9 mouse cellular contexts compared by ENCODE assay signal in the genomic region with DNA sequence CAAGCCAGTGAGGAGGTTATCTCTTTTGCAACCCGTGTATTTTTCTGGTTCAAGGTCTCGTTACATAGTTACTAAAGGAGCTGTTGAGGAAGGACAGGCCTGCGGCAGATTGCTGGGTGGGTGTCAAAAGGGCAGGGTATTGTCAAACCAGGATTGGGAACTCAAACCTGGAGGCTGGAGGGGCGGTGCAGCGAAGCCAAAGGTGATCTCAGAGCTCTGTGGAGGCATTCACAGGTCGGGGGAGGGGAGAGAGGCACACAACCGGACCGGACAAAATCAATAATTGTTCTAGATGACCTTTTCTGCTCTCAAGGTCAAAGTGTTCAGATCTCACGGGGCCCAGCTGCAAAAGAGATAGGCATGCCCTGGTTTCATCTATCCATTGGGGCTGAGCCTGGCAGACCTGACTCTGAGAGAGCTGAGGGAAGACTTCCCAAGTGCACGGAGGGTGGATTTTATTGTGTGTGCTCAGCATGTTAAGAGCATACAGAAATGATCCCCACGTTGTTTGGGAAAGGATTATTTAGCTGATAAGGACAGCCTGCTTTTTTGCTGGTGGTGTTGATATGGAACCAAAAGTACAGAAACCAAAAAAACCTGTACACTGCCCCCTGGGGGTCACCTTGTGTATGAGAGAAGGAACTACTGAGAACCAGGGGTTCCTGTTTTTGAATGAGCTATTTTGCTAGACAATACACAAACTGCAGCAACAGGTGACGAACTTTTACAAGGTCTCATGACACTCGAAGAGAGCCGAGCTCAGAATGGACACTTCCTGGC. TPM values are rescaled to one million over a fixed set of nuclear protein-coding genes. Genes with fewer than 3 reads are reported as not detected.
DNase-seq lines count a peak whose midpoint lies in the region; ATAC-seq and TF ChIP-seq lines count a peak whose summit lies in the region.
"Had no signal": no experiment of that assay in that cellular context is flagged by ENCODE, and none has a peak within 500 bp of the region (broad histone marks: within the 10 kb centered on the region; RNA-seq: fewer than 3 reads in every experiment).

No protein-coding gene starts in this region.

- H3K9me3 ChIP-seq in heart, embryonic 12.5 days (replicated peaks) = no peaks in the 10 kb centered on the region
- H3K9me3 ChIP-seq in limb, embryonic 11.5 days (ENCODE audit: control insufficient read depth, low read length) = no peaks in the 10 kb centered on the region

- H3K4me1 ChIP-seq in heart, embryonic 12.5 days (replicated peaks) = peaks cover 27% of the 10 kb centered on the region
- H3K4me1 ChIP-seq in limb, embryonic 11.5 days (ENCODE audit: control insufficient read depth, insufficient read depth, low read length) = peaks cover 13% of the 10 kb centered on the region
- H3K4me1 ChIP-seq in thymus, adult 2 months (replicated peaks; ENCODE audit: control insufficient read depth, insufficient read depth, low read length) = peaks cover 66% of the 10 kb centered on the region

- H3K27ac ChIP-seq in heart, embryonic 12.5 days (ENCODE audit: poor library complexity, severe bottlenecking) = no peak overlapping the region
- no peak overlapping the region for H3K27ac ChIP-seq in limb, embryonic 11.5 days (replicated peaks; ENCODE audit: low read depth, low read length)
- H3K27ac ChIP-seq in thymus, adult 2 months (ENCODE audit: control insufficient read depth, insufficient read depth, low read length) = no peak overlapping the region

- ATAC-seq in heart, embryonic 12.5 days (ENCODE audit: insufficient number of reproducible peaks, low FRiP score) = no peak
- ATAC-seq in common myeloid progenitor, adult 5-6 weeks (replicated peaks; ENCODE audit: low read depth, poor library complexity, severe bottlenecking) = peak; percentile 57
- no peak for ATAC-seq in limb, embryonic 11.5 days (ENCODE audit: insufficient number of reproducible peaks, low FRiP score, low TSS enrichment, low read depth)
- peak; percentile 74 for ATAC-seq in neutrophil, adult 5-6 weeks (ENCODE audit: extremely low read depth, insufficient number of reproducible peaks, low FRiP score, poor library complexity, severe bottlenecking)

- intact Hi-C loops in heart, postnatal 10 days (cut with DNase I) = loop anchor here (2.0 to 5.0 kb wide), 2 partner anchors 321 to 440 kb away; no protein-coding TSS in a partner anchor

- peaks cover 52% of the 10 kb centered on the region for H3K27me3 ChIP-seq in heart, embryonic 12.5 days (replicated peaks)
- H3K27me3 ChIP-seq in limb, embryonic 11.5 days (ENCODE audit: control insufficient read depth, insufficient read depth, low read length) = peaks cover 32% of the 10 kb centered on the region
- no peaks in the 10 kb centered on the region; the same call in 1 of the 2 replicates for H3K27me3 ChIP-seq in thymus, adult 2 months (ENCODE audit: control insufficient read depth, insufficient read depth, low read length)

- TF ChIP-seq POLR2A in thymus, adult 2 months (IDR thresholded peaks at IDR 0.05; ENCODE audit: control insufficient read depth, extremely low read depth, insufficient read depth, low read length, poor library complexity) = no peak

- H3K36me3 ChIP-seq in heart, embryonic 12.5 days = no peaks in the 10 kb centered on the region
- no peaks in the 10 kb centered on the region for H3K36me3 ChIP-seq in limb, embryonic 11.5 days (ENCODE audit: control insufficient read depth, insufficient read depth, low read length)
- H3K36me3 ChIP-seq in thymus, adult 2 months (ENCODE audit: control insufficient read depth, insufficient read depth, low read length) = no peaks in the 10 kb centered on the region

- peak; percentile 59 to 82 for DNase-seq in heart, postnatal 10 days
- DNase-seq in R1 (ENCODE audit: low read depth, low spot score) = peak; percentile 86
- peak; percentile 63 for DNase-seq in hindlimb bud, embryonic 11.5 days (ENCODE audit: extremely low spot score, low read depth, low spot score)
- DNase-seq in limb, embryonic 11.5 days (ENCODE audit: low spot score) = peak; percentile 83
- DNase-seq in thymus, adult 2 months = peak; percentile 83

- no peak overlapping the region for H3K4me3 ChIP-seq in heart, embryonic 12.5 days
- no peak overlapping the region for H3K4me3 ChIP-seq in limb, embryonic 11.5 days (ENCODE audit: low read depth, low read length)
- no peak overlapping the region for H3K4me3 ChIP-seq in thymus, adult 2 months (ENCODE audit: control insufficient read depth, insufficient read depth, low read length)
- H3K4me3 ChIP-seq: megakaryocyte, embryonic 14.5 days had no signal

- no peak overlapping the region for H3K4me2 ChIP-seq in heart, embryonic 12.5 days
- H3K4me2 ChIP-seq in limb, embryonic 11.5 days (ENCODE audit: low read depth, severe bottlenecking) = no peak overlapping the region

- TF ChIP-seq CTCF in thymus, adult 2 months (IDR thresholded peaks at IDR 0.05; ENCODE audit: borderline replicate concordance, control insufficient read depth, extremely low read depth, insufficient read depth, low read length, poor library complexity) = no peak

- H3K9ac ChIP-seq in heart, embryonic 12.5 days = no peak overlapping the region
- no peak overlapping the region for H3K9ac ChIP-seq in limb, embryonic 11.5 days (ENCODE audit: low read length)

- WGBS in heart, embryonic 12.5 days = 51% methylated on average over 14 of the region's 14 CpGs
- WGBS in limb, embryonic 11.5 days = 54% methylated on average over 14 of the region's 14 CpGs
- WGBS in thymus, adult 2 months = 53% methylated on average over 14 of the region's 14 CpGs

RNA-seq across cellular contexts. Expression of gene Sstr2, which starts 1.8 kb away (rescaled TPM):
- total RNA-seq in heart, postnatal 10 days (2021) = not detected
- 0.19 and 0.42 TPM in 2 replicates for polyA plus RNA-seq in heart, embryonic 12.5 days (2016; fragmentation: Nextera tagmentation; extraction: Ambion mirVana)
- 3.2 and 5.6 TPM in 2 replicates for total RNA-seq in common myeloid progenitor, adult 5-6 weeks (2017)
- polyA plus RNA-seq in limb, embryonic 11.5 days (2014; fragmentation: Nextera tagmentation; extraction: Ambion mirVana) = 0.48 and 1.1 TPM in 2 replicates
- total RNA-seq in neutrophil, adult 5-6 weeks (2017) = not detected in 2 replicates
- polyA plus RNA-seq in thymus, adult 2 months (2012; rRNA removed) = 4.9 and 6.7 TPM in 2 replicates

RNA-seq across cellular contexts. Expression of gene Cog1, which starts 31.6 kb away (rescaled TPM):
- total RNA-seq in heart, postnatal 10 days (2021) = 10 to 100 TPM; 17.1 to 18.1 TPM
- 20.9 and 21.7 TPM in 2 replicates for polyA plus RNA-seq in heart, embryonic 12.5 days (2016; fragmentation: Nextera tagmentation; extraction: Ambion mirVana)
- total RNA-seq in common myeloid progenitor, adult 5-6 weeks (2017) = 17.2 and 19.2 TPM in 2 replicates
- 29.3 and 30.6 TPM in 2 replicates for polyA plus RNA-seq in limb, embryonic 11.5 days (2014; fragmentation: Nextera tagmentation; extraction: Ambion mirVana)
- 36.3 and 37.8 TPM in 2 replicates for total RNA-seq in neutrophil, adult 5-6 weeks (2017)
- 66.4 and 67.4 TPM in 2 replicates for polyA plus RNA-seq in thymus, adult 2 months (2012; rRNA removed)

RNA-seq across cellular contexts. Expression of gene Slc39a11, which starts 32.6 kb away (rescaled TPM):
- 1 to 10 TPM; 6.2 to 8.1 TPM for total RNA-seq in heart, postnatal 10 days (2021)
- polyA plus RNA-seq in heart, embryonic 12.5 days (2016; fragmentation: Nextera tagmentation; extraction: Ambion mirVana) = 19.0 and 22.4 TPM in 2 replicates
- total RNA-seq in common myeloid progenitor, adult 5-6 weeks (2017) = 19.0 and 25.3 TPM in 2 replicates
- 12.2 and 14.9 TPM in 2 replicates for polyA plus RNA-seq in limb, embryonic 11.5 days (2014; fragmentation: Nextera tagmentation; extraction: Ambion mirVana)
- total RNA-seq in neutrophil, adult 5-6 weeks (2017) = 3.3 and 3.9 TPM in 2 replicates
- polyA plus RNA-seq in thymus, adult 2 months (2012; rRNA removed) = 18.0 and 19.0 TPM in 2 replicates

Comparison
In these comparisons a context has a peak if more than half of its experiments do, and no peak if none do; other contexts are left out.
1. ATAC-seq: peak in common myeloid progenitor, adult 5-6 weeks (single experiment) and neutrophil, adult 5-6 weeks (single experiment); none in heart, embryonic 12.5 days (single experiment) and limb, embryonic 11.5 days (single experiment).
2. Peak in every context shown above with its lines, with median percentiles within 50 percentile points of each other: DNase-seq.